Mouse (Mus musculus) E14TG2a.4 (cell line): ENCODE data around the gene Higd1a.

Experiments used
- H3K27me3 ChIP-seq: 2 replicates; pipeline ENCODE4 v1.6.1; 2014; ENCODE audit warnings: low read length, control low read depth; ENCODE audit not compliant: insufficient read depth
- H3K36me3 ChIP-seq: 2 replicates; pipeline ENCODE4 v1.6.1; 2014; ENCODE audit warnings: low read length, control low read depth; ENCODE audit not compliant: insufficient read depth
- H3K4me1 ChIP-seq: replicated peaks from 2 replicates; pipeline ENCODE4 v1.6.1; 2014; ENCODE audit warnings: low read depth, low read length, control low read depth
- H3K4me3 ChIP-seq: replicated peaks from 2 replicates; pipeline ENCODE4 v1.5.1; 2014; ENCODE audit warnings: mild to moderate bottlenecking, low read length
- H3K9me3 ChIP-seq: 2 replicates; pipeline ENCODE4 v1.6.1; 2014; ENCODE audit warnings: low read length, control low read depth
- CTCF ChIP-seq: conservative IDR thresholded peaks from 2 replicates; pipeline ENCODE4 v1.5.1; 2014; ENCODE audit warnings: low read length
- NANOG ChIP-seq: IDR thresholded peaks from 2 replicates; pipeline ENCODE4 v1.6.1; 2014; ENCODE audit warnings: borderline replicate concordance, low read length, mixed read lengths
- POU5F1 ChIP-seq: IDR thresholded peaks from 2 replicates; pipeline ENCODE4 v1.6.1; 2014; ENCODE audit warnings: low read length, borderline replicate concordance

Higd1a gene

DNA sequence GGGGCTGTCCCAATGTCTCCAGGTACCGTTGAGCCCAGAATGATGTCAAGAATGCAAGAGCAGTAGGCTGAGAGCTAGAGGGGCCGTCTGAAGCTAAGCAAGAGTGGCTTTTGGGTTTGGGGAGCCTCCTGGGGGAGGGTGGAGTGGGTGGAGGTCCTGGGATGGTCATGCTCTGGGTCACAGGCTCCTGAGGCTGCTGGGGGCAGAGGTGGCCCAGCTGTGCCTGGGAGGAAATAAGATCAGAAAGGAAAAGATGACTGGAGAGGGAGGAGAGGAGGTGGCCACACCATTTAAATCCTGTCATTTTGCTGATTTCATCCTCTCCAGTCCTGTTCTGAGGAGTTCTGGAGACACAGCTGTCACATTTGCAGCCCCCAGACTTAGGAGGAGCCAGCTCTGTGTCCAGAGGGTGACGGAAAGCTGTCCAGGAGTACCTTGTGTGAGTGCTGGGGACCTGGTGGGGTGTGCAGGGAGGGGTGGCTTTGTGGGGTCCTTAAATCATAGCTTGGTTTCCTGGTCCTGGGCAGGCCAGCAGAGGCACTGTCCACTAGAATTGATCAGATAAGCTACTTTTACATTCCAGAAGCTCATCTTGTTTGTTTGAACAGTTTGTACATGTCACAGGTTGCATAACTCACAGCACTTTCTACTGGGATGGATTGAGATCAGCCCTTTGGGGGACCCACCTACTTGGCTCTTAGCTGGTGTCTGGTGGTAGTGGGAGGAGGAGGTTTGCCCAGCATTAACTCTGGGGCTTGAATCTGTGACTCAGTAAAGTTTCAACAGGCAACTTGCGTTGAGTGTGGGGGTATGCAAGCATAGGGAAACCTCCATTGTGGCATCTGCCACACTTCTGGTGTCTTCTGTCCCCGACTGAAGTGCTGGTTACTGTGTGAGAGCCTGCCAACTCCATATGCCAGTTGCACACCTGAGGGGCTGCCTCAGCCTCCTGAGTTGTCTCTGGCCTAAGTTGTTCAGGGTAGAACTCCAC lies 43.8 kb upstream of the Higd1a start:
- TF ChIP-seq NANOG, result no peak
- no peak for TF ChIP-seq POU5F1
- no peaks in the 10 kb centered on the region for H3K9me3 ChIP-seq
- no peaks in the 10 kb centered on the region for H3K36me3 ChIP-seq
- peaks cover 9% of the 10 kb centered on the region for H3K27me3 ChIP-seq
- H3K4me3 ChIP-seq, result no peak overlapping the region
- H3K4me1 ChIP-seq, result peaks cover under 1% of the 10 kb centered on the region; the same call in 1 of the 2 replicates

GRCm38 (mm10) chr9:121900282-121900855 lies 42.2 kb upstream of the Higd1a start:
- H3K4me3 ChIP-seq, result no peak overlapping the region
- no peak for TF ChIP-seq CTCF
- TF ChIP-seq NANOG, result no peak
- TF ChIP-seq POU5F1, result no peak
- no peaks in the 10 kb centered on the region for H3K4me1 ChIP-seq
- H3K9me3 ChIP-seq, result no peaks in the 10 kb centered on the region
- peaks cover 9% of the 10 kb centered on the region for H3K27me3 ChIP-seq
- H3K36me3 ChIP-seq, result no peaks in the 10 kb centered on the region

DNA sequence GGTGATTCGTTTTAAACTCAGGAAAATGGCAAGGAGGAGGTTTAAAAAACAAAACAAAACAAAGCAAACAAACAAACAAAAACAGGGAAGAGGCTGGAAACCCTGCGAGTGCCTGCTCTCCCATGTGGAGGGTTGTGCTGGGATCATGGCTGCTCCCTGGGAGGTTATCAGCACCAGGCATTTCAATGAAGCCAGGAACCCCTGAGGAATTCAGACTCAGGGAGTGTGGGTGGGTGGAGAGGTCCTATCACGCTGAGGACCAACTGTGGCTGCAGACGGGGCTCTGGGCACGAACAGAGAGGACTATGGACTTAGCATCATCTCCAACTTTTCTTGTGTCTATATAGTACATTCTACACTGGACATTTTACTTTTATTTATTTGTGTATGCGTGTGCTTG lies 41.1 kb upstream of the Higd1a start:
- no peaks in the 10 kb centered on the region for H3K36me3 ChIP-seq
- H3K4me1 ChIP-seq, result peaks cover 3% of the 10 kb centered on the region; the same call in 1 of the 2 replicates
- H3K27me3 ChIP-seq, result peaks cover 12% of the 10 kb centered on the region
- no peak overlapping the region for H3K4me3 ChIP-seq
- no peaks in the 10 kb centered on the region for H3K9me3 ChIP-seq
- TF ChIP-seq CTCF, result no peak
- TF ChIP-seq POU5F1, result no peak
- TF ChIP-seq NANOG, result no peak

GRCm38 (mm10) chr9:121898245-121898644 lies 40.1 kb upstream of the Higd1a start, which contains the start of gene Ackr2:
Gene Ackr2, plus strand, starts transcription at chr9:121898355.
- Histone ChIP-seq H3K4me3 (peak within 1 kb of the TSS; percentile 49), H3K4me1 (peaks cover 3% of the 10 kb centered on the region; the same call in 1 of the 2 replicates), H3K9me3 (no peaks in the 10 kb centered on the region), H3K36me3 (no peaks in the 10 kb centered on the region), H3K27me3 (peaks cover 16% of the 10 kb centered on the region)
- TF ChIP-seq POU5F1 (no peak), CTCF (no peak), NANOG (no peak)

DNA sequence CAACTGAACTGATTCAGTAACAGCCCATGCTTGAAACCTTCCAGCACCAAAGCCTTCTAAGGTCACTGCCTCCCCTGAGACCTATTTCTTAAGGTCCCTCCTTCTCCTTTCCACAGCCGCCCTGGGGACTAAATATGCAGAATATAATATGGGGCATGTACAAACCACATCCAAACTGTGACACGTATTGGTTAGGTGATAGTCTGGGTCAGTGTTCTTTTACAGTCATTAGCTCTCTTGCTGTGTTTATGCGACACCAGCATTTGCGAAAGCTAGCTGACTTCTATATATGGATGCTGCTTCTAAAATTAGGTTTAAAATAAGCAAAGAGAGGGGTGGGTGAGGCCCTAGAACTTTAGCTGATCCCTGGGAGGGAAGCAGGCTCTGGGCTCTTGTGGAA lies 38.7 kb upstream of the Higd1a start:
- H3K9me3 ChIP-seq, result no peaks in the 10 kb centered on the region
- peaks cover 3% of the 10 kb centered on the region; the same call in 1 of the 2 replicates for H3K4me1 ChIP-seq
- H3K27me3 ChIP-seq, result peaks cover 11% of the 10 kb centered on the region
- no peak for TF ChIP-seq NANOG
- TF ChIP-seq CTCF, result no peak
- TF ChIP-seq POU5F1, result no peak
- H3K36me3 ChIP-seq, result no peaks in the 10 kb centered on the region
- H3K4me3 ChIP-seq, result no peak overlapping the region

DNA sequence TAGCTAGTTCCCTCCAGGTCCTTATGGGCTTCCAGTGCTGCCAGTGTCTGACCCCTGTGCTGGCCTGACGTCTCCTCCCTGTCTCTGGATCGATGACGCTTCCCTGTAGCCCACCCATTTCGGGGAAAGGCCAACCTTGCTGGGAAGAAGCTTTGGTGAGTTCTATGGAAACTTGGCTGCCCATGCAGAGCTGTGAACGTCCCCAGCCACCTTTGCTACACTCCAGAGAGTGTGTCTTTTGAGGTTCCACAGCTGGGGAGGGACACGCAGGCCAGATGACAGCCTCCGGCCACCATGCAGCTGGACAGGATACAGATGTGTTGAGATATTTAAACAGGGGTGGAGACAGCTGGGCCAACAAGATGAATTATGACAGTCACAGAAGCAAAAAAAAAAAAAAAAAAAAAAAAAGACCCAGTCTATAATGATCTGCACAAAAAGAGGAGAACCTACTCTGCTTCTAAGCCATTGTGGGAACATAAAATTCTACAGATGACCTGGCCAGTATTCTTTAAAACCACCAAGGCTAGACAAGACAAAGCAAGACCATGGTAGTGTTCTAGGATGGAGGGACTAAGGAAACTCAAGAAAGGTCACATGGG lies 37.3 kb upstream of the Higd1a start:
- no peak for TF ChIP-seq NANOG
- TF ChIP-seq POU5F1, result no peak
- TF ChIP-seq CTCF, result no peak
- Histone ChIP-seq H3K36me3 (no peaks in the 10 kb centered on the region), H3K27me3 (peaks cover 19% of the 10 kb centered on the region), H3K9me3 (no peaks in the 10 kb centered on the region; the same call in 1 of the 2 replicates), H3K4me1 (peaks cover 3% of the 10 kb centered on the region; the same call in 1 of the 2 replicates), H3K4me3 (no peak overlapping the region)

DNA sequence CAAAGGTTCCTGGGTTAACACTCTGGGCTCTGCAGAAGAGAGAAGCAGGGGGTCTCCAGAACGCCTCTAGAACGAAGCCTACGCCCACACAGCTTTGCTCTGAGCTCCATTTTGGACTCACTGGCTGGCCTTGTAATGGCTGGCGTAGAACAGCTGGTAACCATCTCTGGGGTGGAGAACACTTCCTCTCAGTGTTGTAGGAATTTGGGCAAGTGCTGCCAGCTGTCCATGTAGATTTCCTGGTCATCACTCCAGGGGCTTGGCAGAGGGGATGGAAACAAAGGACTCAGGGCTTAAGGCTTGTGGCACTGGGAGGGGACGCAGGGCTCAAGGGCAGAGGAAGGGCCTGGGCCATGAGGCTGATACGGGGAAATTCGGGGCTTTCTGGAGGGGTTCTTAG lies 36.3 kb upstream of the Higd1a start:
- TF ChIP-seq CTCF (no peak), NANOG (no peak), POU5F1 (no peak)
- no peaks in the 10 kb centered on the region for H3K36me3 ChIP-seq
- peaks cover 23% of the 10 kb centered on the region for H3K27me3 ChIP-seq
- H3K4me3 ChIP-seq, result no peak overlapping the region
- peaks cover 5% of the 10 kb centered on the region for H3K9me3 ChIP-seq
- H3K4me1 ChIP-seq, result peaks cover 3% of the 10 kb centered on the region; the same call in 1 of the 2 replicates
